Mouse (Mus musculus) CD4-positive helper T cell, adult 2 months (primary cell): ENCODE data around the gene Zfp969.
"Not testable (repeated sequence)": the region's sequence is repeated elsewhere in the genome, so short reads cannot be mapped to it uniquely, and the experiment has no call there.

Experiments used
- DNase-seq: peaks from one replicate; pipeline ENCODE4 v3.0.0-alpha.2; 2012; ENCODE audit warnings: low read depth, missing footprints, low spot score

Gene Zfp969

DNA sequence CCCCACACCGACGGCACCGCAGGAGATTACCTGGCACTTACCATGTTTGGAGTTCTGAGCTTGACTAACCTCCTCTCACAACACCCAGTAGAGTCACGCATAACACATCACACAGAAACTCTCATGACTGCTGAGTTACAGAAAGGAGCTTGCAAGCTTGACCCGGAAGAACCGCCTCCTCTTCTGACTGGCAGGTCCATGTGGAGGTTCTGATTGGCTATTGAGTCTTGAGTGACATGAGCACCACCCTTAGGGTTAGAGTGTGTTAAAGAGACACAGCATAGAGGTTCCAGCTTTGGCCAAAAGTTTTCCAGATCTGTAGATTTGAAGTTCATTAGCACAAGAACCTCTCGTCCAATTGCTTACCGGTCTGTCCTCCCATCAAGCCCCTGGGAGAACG lies at the start of gene Zfp969:
TSS of gene Zfp969 (minus strand) at position 101 of the 400 bp plus-strand sequence.
- not testable (repeated sequence) for DNase-seq

DNA sequence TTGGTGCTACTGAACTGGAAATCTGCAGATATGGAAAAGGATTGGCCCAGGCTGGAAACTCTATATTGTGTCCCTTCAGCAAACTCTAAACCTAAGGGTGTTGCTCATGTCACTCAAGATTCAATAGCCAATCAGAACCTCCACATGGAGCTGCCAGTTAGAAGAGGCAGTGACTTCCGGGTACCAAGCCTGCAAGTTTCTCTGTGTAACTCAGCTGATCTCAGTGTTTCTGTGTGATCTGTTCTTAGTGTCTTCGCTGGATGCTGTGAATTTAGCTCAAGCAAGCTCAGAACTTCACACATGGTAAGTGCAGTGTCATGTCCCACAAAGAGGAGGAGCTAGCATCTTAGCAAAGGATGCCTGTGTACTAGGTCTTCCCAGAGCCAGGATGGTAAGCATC lies 37.8 kb upstream of the Zfp969 start, which contains the start of gene Gm2007:
TSS of gene Gm2007 (plus strand) at position 301 of the 400 bp plus-strand sequence.
- not testable (repeated sequence) for DNase-seq

DNA sequence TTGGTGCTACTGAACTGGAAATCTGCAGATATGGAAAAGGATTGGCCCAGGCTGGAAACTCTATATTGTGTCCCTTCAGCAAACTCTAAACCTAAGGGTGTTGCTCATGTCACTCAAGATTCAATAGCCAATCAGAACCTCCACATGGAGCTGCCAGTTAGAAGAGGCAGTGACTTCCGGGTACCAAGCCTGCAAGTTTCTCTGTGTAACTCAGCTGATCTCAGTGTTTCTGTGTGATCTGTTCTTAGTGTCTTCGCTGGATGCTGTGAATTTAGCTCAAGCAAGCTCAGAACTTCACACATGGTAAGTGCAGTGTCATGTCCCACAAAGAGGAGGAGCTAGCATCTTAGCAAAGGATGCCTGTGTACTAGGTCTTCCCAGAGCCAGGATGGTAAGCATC lies 59.8 kb downstream of the Zfp969 start, which contains the start of gene Gm11007:
TSS of gene Gm11007 (plus strand) at position 301 of the 400 bp plus-strand sequence.
- not testable (repeated sequence) for DNase-seq
